In genomic region chr11:51940511-51940955, GRCm38 (mm10) we compare ENCODE assay signal across 11 mouse cellular contexts. TPM values are rescaled to one million over a fixed set of nuclear protein-coding genes. Genes with fewer than 3 reads are reported as not detected.
DNase-seq lines count a peak whose midpoint lies in the region; ATAC-seq and TF ChIP-seq lines count a peak whose summit lies in the region.
"Had no signal": no experiment of that assay in that cellular context is flagged by ENCODE, and none has a peak within 500 bp of the region (broad histone marks: within the 10 kb centered on the region; RNA-seq: fewer than 3 reads in every experiment).

No protein-coding gene starts in this region.

- H3K9ac ChIP-seq in kidney, embryonic 16.5 days (replicated peaks; ENCODE audit: low read length): no peak overlapping the region
- no peak overlapping the region for H3K9ac ChIP-seq in forebrain, embryonic 12.5 days

- no peak for TF ChIP-seq POLR2A in kidney, adult 2 months (IDR thresholded peaks at IDR 0.05; ENCODE audit: low read depth, low read length)
- no peak for TF ChIP-seq POLR2A in embryonic fibroblast, embryonic 13.5 days (IDR thresholded peaks at IDR 0.05; ENCODE audit: low read depth, low read length)
- TF ChIP-seq POLR2A in lung, adult 2 months (IDR thresholded peaks at IDR 0.05; ENCODE audit: borderline replicate concordance, extremely low read depth, low read depth, low read length): no peak; the same call in 1 of the 2 replicates

- ATAC-seq in kidney, embryonic 16.5 days (ENCODE audit: low FRiP score, low TSS enrichment): no peak
- no peak for ATAC-seq in forebrain, embryonic 12.5 days (ENCODE audit: low FRiP score)

- H3K4me1 ChIP-seq in kidney, adult 2 months (ENCODE audit: control insufficient read depth, insufficient read depth, low read length): peaks cover 16% of the 10 kb centered on the region
- 0 out of 2 replicates have a peak, but pooled peaks cover 3% of the 10 kb centered on the region for H3K4me1 ChIP-seq in kidney, embryonic 16.5 days (ENCODE audit: insufficient read depth, low read length)
- peaks cover 13% of the 10 kb centered on the region for H3K4me1 ChIP-seq in embryonic fibroblast, embryonic 13.5 days (ENCODE audit: control insufficient read depth, insufficient read depth, low read length)
- H3K4me1 ChIP-seq in lung, adult 2 months (ENCODE audit: control insufficient read depth, insufficient read depth, low read length): peaks cover 15% of the 10 kb centered on the region
- H3K4me1 ChIP-seq in forebrain, embryonic 12.5 days: peaks cover 16% of the 10 kb centered on the region

- H3K4me3 ChIP-seq in kidney, adult 2 months (ENCODE audit: insufficient read depth, low read depth, low read length): no peak overlapping the region
- no peak overlapping the region for H3K4me3 ChIP-seq in kidney, embryonic 16.5 days (ENCODE audit: low read length)
- no peak overlapping the region for H3K4me3 ChIP-seq in embryonic fibroblast, embryonic 13.5 days (ENCODE audit: insufficient read depth, low read length)
- H3K4me3 ChIP-seq in lung, adult 2 months (replicated peaks; ENCODE audit: extremely low read depth, low read depth, low read length): no peak overlapping the region
- H3K4me3 ChIP-seq in forebrain, embryonic 12.5 days (replicated peaks): no peak overlapping the region

- peak; percentile 59 for DNase-seq in kidney, adult 2 months
- peak; percentile 77 for DNase-seq in Muller cell, postnatal 12 days (ENCODE audit: inconsistent ontology term)
- peak; percentile 53 for DNase-seq in lung, adult 2 months
- DNase-seq in cerebellum, postnatal 14 days: no peak
- no peak for DNase-seq in embryo, embryonic 10.5 days (ENCODE audit: low spot score)
- DNase-seq: thymus, postnatal 36 days had no signal

- no peaks in the 10 kb centered on the region for H3K36me3 ChIP-seq in kidney, adult 2 months (ENCODE audit: control insufficient read depth, insufficient read depth, low read length)
- H3K36me3 ChIP-seq in kidney, embryonic 16.5 days (ENCODE audit: insufficient read depth, low read length): no peaks in the 10 kb centered on the region
- H3K36me3 ChIP-seq in forebrain, embryonic 12.5 days (replicated peaks): no peaks in the 10 kb centered on the region

- H3K27me3 ChIP-seq in kidney, adult 2 months (replicated peaks; ENCODE audit: control insufficient read depth, insufficient read depth, low read length): no peaks in the 10 kb centered on the region
- H3K27me3 ChIP-seq in kidney, embryonic 16.5 days (ENCODE audit: insufficient read depth, low read length): 0 out of 2 replicates have a peak, but pooled peaks cover under 1% of the 10 kb centered on the region
- no peaks in the 10 kb centered on the region for H3K27me3 ChIP-seq in forebrain, embryonic 12.5 days

- no peaks in the 10 kb centered on the region for H3K9me3 ChIP-seq in kidney, embryonic 16.5 days (ENCODE audit: low read length)
- H3K9me3 ChIP-seq in forebrain, embryonic 12.5 days: no peaks in the 10 kb centered on the region

- WGBS in kidney, adult 2 months: 48% methylated on average over 13 of the region's 13 CpGs
- WGBS in kidney, embryonic 16.5 days: 52% methylated on average over 13 of the region's 13 CpGs
- WGBS in lung, adult 2 months: 16% methylated on average over 13 of the region's 13 CpGs
- WGBS in forebrain, embryonic 12.5 days: 82% methylated on average over 13 of the region's 13 CpGs

- H3K4me2 ChIP-seq in kidney, embryonic 16.5 days (replicated peaks; ENCODE audit: low read depth, low read length): no peak overlapping the region
- H3K4me2 ChIP-seq in forebrain, embryonic 12.5 days: no peak overlapping the region
- H3K4me2 ChIP-seq: liver, embryonic 11.5 days; midbrain, embryonic 11.5 days had no signal

- H3K27ac ChIP-seq in kidney, adult 2 months (ENCODE audit: insufficient read depth, low read depth, low read length): no peak overlapping the region
- H3K27ac ChIP-seq in kidney, embryonic 16.5 days (ENCODE audit: low read length): no peak overlapping the region
- H3K27ac ChIP-seq in embryonic fibroblast, embryonic 13.5 days (ENCODE audit: insufficient read depth, low read length): 0 out of 2 replicates have a peak overlapping the region, but pooled peaks have one; percentile 1
- no peak overlapping the region for H3K27ac ChIP-seq in forebrain, embryonic 12.5 days

- TF ChIP-seq CTCF in kidney, adult 2 months (conservative IDR thresholded peaks at IDR 0.05; ENCODE audit: insufficient read depth, insufficient read length, low read depth, low read length): no peak
- TF ChIP-seq CTCF in embryonic fibroblast, embryonic 13.5 days (IDR thresholded peaks at IDR 0.05; ENCODE audit: borderline replicate concordance, insufficient read depth, low read length): no peak
- no peak for TF ChIP-seq CTCF in lung, adult 2 months (IDR thresholded peaks at IDR 0.05; ENCODE audit: insufficient read depth, low read length)

RNA-seq across cellular contexts. Expression of gene Cdkn2aipnl, which starts 26.9 kb away (rescaled TPM):
- polyA plus RNA-seq in kidney, adult 2 months (2012; rRNA removed): 15.6 and 17.2 TPM in 2 replicates
- 95.5 and 99.8 TPM in 2 replicates for polyA plus RNA-seq in kidney, embryonic 16.5 days (2015; fragmentation: Nextera tagmentation; extraction: Ambion mirVana)
- 18.0 and 28.1 TPM in 2 replicates for polyA plus RNA-seq in embryonic fibroblast, embryonic 13.5 days (2011; ENCODE audit: insufficient read length, low read depth, missing spikeins)
- 18.7 and 19.7 TPM in 2 replicates for polyA plus RNA-seq in lung, adult 2 months (2012; rRNA removed)
- polyA plus RNA-seq in forebrain, embryonic 12.5 days (2016; fragmentation: Nextera tagmentation; extraction: Ambion mirVana): 114 and 122 TPM in 2 replicates

Comparison
In these comparisons a context has a peak if more than half of its experiments do, and no peak if none do; other contexts are left out.
1. DNase-seq: peak in kidney, adult 2 months (single experiment), Muller cell, postnatal 12 days (single experiment) and lung, adult 2 months (single experiment); none in cerebellum, postnatal 14 days (0 of 2) and embryo, embryonic 10.5 days (single experiment).